Mouse (Mus musculus) heart, adult 2 months (tissue): ENCODE measurements around the gene Hoxc10.

Experiments used
- EP300 ChIP-seq: fragments of 200-500 bp; IDR thresholded peaks from 2 replicates; pipeline ENCODE4 v1.6.1; 2011; ENCODE audit warnings: low read depth, low read length, control low read depth; ENCODE audit not compliant: insufficient read depth
- POLR2A ChIP-seq: fragments of 200-500 bp; IDR thresholded peaks from 2 replicates; pipeline ENCODE4 v1.6.1; 2011; ENCODE audit warnings: mild to moderate bottlenecking, low read depth, low read length, control low read depth; ENCODE audit not compliant: insufficient read depth

GRCm38 (mm10) chr15:102956906-102957305, 9.7 kb upstream of the Hoxc10 start:
- no peak for TF ChIP-seq EP300
- TF ChIP-seq POLR2A: no peak
